Comparison of ENCODE assay signal across 25 mouse cellular contexts in genomic region chr11:119718115-119718514, GRCm38 (mm10).
"Had no signal": no experiment of that assay in that cellular context is flagged by ENCODE, and none has a peak within 500 bp of the region (broad histone marks: within the 10 kb centered on the region; RNA-seq: fewer than 3 reads in every experiment).

No protein-coding gene starts in this region.

- H3K9me3 ChIP-seq: heart, embryonic 10.5 days; heart, embryonic 13.5 days; heart, embryonic 15.5 days; hindbrain, embryonic 13.5 days; hindbrain, embryonic 15.5 days; kidney, embryonic 15.5 days; limb, embryonic 15.5 days had no signal

- H3K27ac ChIP-seq: heart, embryonic 10.5 days; heart, embryonic 13.5 days; heart, embryonic 15.5 days; hindbrain, embryonic 13.5 days; hindbrain, embryonic 15.5 days; hindbrain, postnatal 0 days; kidney, embryonic 15.5 days; kidney, postnatal 0 days; limb, embryonic 13.5 days; limb, embryonic 15.5 days had no signal

- H3K4me3 ChIP-seq: heart, embryonic 10.5 days; heart, embryonic 13.5 days; heart, embryonic 15.5 days; hindbrain, embryonic 13.5 days; hindbrain, embryonic 15.5 days; kidney, embryonic 15.5 days; limb, embryonic 13.5 days; limb, embryonic 15.5 days had no signal

- ATAC-seq: forebrain, postnatal 0 days; hindbrain, postnatal 0 days; intestine, embryonic 16.5 days had no signal

- H3K36me3 ChIP-seq: hindbrain, embryonic 13.5 days; hindbrain, embryonic 15.5 days; kidney, embryonic 15.5 days; limb, embryonic 13.5 days; limb, embryonic 15.5 days had no signal

- H3K27me3 ChIP-seq: heart, embryonic 13.5 days; heart, embryonic 15.5 days; hindbrain, embryonic 13.5 days; hindbrain, embryonic 15.5 days; kidney, embryonic 15.5 days; limb, embryonic 13.5 days; limb, embryonic 15.5 days had no signal

- H3K4me2 ChIP-seq: heart, embryonic 13.5 days; heart, embryonic 15.5 days; hindbrain, embryonic 13.5 days; hindbrain, embryonic 15.5 days; kidney, embryonic 15.5 days; limb, embryonic 13.5 days; limb, embryonic 15.5 days had no signal

- DNase-seq: forebrain, postnatal 0 days; gastrocnemius, postnatal 14 days; gastrocnemius, postnatal 36 days; heart, adult 18-20 months; heart, postnatal 14 days; heart, postnatal 36 days; kidney, adult 11 months; kidney, adult 2 months; kidney, adult 9 months; kidney, postnatal 14 days; kidney, postnatal 36 days; layer of hippocampus, adult 9-11 months; layer of hippocampus, postnatal 36 days; left cerebral cortex, postnatal 4 days had no signal

- H3K9ac ChIP-seq: forebrain, postnatal 0 days; heart, embryonic 13.5 days; heart, embryonic 15.5 days; hindbrain, embryonic 13.5 days; hindbrain, embryonic 15.5 days; kidney, embryonic 15.5 days; limb, embryonic 13.5 days; limb, embryonic 15.5 days had no signal
